Mouse (Mus musculus): Measurements from ENCODE around the gene Pigq.

Pigq gene

DNA sequence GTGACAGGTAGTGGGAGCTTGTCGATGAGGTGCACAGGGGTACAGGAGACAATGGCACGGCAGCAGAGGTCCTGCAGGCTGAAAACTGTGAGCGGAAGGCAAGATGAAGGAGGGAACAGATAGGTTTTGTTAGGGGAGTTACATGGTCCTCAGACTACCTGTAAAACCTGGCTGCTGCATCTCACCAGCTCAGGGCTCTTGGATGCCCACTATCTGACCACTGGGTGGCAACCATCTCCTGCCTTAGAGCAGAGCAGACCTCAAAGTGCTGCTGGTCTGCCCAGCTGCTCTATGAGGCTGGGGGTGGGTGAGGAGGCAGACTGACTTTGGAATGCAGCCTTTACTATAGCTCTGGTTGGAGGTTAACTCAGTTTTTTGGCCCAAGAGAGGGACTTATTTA lies 60.9 kb downstream of the Pigq start:
- no peak for DNase-seq (ENCODE audit: low read depth, low spot score)

DNA sequence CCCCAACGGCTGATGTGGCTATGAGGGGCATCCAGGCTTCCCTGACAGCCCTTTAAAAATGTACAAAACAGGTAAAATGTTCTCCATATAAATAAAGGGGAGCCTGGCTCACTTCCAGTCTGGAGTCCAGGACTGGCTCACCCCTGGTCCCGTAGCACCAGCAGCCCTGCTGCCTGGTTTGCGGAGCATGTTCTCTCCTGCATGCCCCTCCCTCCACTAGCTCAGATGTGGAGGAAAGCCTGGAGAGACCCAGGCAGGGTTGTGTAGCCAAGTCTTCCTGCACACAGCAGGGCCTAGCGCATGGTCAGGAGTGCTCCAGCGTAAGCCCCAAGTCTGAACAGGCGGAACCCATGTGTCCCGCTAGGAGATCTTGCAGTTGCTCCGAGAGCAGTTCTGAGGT lies 61.5 kb downstream of the Pigq start:
- no peak for DNase-seq (ENCODE audit: low read depth, low spot score)

GRCm38 (mm10) chr17:25882306-25882705 lies 62.4 kb downstream of the Pigq start:
- no peak for DNase-seq (ENCODE audit: low read depth, low spot score)

- no peak for DNase-seq (ENCODE audit: low read depth, low spot score)
Observed at GRCm38 (mm10) chr17:25881691-25882090, 63.0 kb downstream of the Pigq start.

DNA sequence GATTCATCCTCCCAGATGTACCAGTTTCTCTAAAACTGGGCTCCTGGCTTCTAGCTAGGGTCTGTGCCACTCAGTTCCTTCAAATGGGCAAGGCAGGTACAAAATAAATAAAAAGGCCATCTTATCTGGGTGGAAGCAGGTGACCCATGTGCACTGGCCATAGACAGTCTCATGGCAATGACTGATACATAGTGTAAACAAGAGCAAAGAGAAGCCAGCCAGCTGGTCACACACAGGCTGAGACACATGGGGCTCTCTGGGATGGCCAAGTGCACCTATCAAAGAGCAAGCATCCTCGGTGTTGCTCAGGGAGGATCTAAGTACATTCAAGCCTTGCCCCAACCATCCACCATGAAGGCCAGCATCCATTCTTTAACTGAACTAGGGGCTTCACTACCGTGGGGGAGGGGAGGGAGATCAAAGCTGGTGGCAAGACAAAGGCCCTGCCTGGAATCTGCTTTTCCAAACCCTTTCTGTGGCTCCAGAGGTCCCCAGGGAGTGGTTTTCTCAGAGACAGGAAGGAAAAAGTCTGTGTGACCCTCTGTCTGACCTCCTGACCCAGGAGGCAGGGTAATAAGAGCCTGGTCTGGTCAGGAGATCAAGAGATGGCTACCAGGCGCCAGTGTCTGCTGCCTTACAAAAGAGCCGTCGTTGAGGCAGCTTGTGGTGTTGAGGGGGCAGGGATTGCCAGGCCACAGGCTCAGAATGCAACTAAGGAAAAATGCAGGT lies 63.7 kb downstream of the Pigq start:
- DNase-seq (ENCODE audit: low read depth, low spot score) = no peak

- no peak for DNase-seq (ENCODE audit: low read depth, low spot score)
Observed at GRCm38 (mm10) chr17:25880196-25880910, 64.4 kb downstream of the Pigq start, which contains the start of gene Wfikkn1. Gene Wfikkn1 (minus strand): TSS chr17:25880858.

DNA sequence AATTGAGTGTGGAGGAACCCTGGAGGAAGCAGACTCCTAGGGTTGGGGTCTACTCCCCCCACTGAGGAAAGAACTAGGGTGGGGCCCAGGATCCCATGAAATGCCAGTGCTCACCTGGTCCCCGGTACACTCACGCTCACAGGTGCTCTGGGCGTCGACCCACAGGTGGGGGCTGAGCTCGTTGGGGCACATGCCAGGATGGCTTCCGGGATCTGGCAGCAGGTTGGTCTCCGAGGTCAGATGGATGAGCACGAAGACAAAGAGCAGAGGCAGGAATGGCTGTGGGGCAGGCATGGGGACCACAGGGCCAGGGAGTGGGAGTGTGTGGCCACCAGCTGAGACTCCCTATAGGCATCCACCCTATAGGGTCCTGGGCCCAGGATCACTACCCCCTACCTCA lies 65.0 kb downstream of the Pigq start:
- DNase-seq (ENCODE audit: low read depth, low spot score) = no peak

GRCm38 (mm10) chr17:25879261-25879660 lies 65.5 kb downstream of the Pigq start:
- DNase-seq (ENCODE audit: low read depth, low spot score) = no peak

DNA sequence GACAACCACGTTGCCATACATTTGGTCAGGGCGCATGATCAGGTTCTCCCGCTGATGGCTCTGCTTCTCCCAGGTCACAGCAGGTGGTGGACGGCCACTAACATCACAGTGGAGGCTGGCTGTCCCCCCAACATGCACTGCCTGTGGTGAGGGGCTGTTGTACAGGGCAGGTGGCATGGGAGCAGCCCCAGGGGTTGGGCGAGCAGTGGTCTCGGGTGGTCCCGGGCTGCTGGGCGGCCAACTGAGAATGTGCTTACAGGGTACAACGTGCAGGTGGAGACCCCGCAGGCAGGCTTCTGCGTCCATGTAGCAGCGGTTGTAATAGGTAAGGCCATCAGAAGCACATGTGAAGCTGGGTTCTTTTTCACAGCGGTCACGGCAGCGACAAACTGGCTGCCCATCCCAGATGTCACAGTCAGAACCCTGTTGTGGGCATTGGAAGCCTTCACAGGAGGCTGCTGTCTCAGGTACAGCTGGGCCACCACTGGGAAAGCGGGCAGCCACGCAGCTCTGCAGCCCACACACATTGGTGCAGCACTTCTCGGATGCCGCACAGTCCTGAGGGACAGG lies 66.0 kb downstream of the Pigq start:
- DNase-seq (ENCODE audit: low read depth, low spot score) = no peak

GRCm38 (mm10) chr17:25877741-25878610 lies 66.8 kb downstream of the Pigq start:
- no peak for DNase-seq (ENCODE audit: low read depth, low spot score)

GRCm38 (mm10) chr17:25877025-25877424 lies 67.7 kb downstream of the Pigq start:
- DNase-seq (ENCODE audit: low read depth, low spot score) = no peak
